In genomic region chr9:30597691-30598090, GRCm38 (mm10) we compare ENCODE assay signal across 17 mouse cellular contexts.
"Had no signal": no experiment of that assay in that cellular context is flagged by ENCODE, and none has a peak within 500 bp of the region (broad histone marks: within the 10 kb centered on the region; RNA-seq: fewer than 3 reads in every experiment).

No protein-coding gene starts in this region.

- H3K27ac ChIP-seq: midbrain, embryonic 10.5 days; midbrain, embryonic 12.5 days; neural tube, embryonic 12.5 days had no signal

- H3K9ac ChIP-seq: lung, embryonic 14.5 days; midbrain, embryonic 12.5 days; neural tube, embryonic 12.5 days had no signal

- DNase-seq: lung, adult 18-20 months; lung, embryonic 14.5 days; lung, postnatal 10 days; lung, postnatal 4 days; midbrain, embryonic 14.5 days; retina, postnatal 1 day; right cerebral cortex, adult 18-20 months; right cerebral cortex, postnatal 25 days; right cerebral cortex, postnatal 4 days; spleen, adult 18-20 months; thymus, adult 18-20 months; thymus, postnatal 14 days; thymus, postnatal 36 days had no signal

- H3K4me3 ChIP-seq: midbrain, embryonic 10.5 days; midbrain, embryonic 12.5 days; neural tube, embryonic 12.5 days had no signal

- H3K27me3 ChIP-seq: midbrain, embryonic 12.5 days; neural tube, embryonic 12.5 days had no signal

- H3K36me3 ChIP-seq: midbrain, embryonic 10.5 days; midbrain, embryonic 12.5 days; neural tube, embryonic 12.5 days had no signal

- H3K4me1 ChIP-seq: midbrain, embryonic 12.5 days; neural tube, embryonic 12.5 days had no signal

- H3K9me3 ChIP-seq: midbrain, embryonic 10.5 days; midbrain, embryonic 12.5 days; neural tube, embryonic 12.5 days had no signal

- H3K4me2 ChIP-seq: lung, embryonic 14.5 days; midbrain, embryonic 12.5 days; neural tube, embryonic 12.5 days had no signal

- ATAC-seq: midbrain, embryonic 16.5 days had no signal
